Mouse (Mus musculus) cerebellum, adult 11-12 months (tissue): ENCODE measurements around the gene Klhdc9.

ENCODE experiments used
- DNase-seq: peaks from one replicate; pipeline ENCODE4 v3.0.0; 2022

Gene Klhdc9

DNA sequence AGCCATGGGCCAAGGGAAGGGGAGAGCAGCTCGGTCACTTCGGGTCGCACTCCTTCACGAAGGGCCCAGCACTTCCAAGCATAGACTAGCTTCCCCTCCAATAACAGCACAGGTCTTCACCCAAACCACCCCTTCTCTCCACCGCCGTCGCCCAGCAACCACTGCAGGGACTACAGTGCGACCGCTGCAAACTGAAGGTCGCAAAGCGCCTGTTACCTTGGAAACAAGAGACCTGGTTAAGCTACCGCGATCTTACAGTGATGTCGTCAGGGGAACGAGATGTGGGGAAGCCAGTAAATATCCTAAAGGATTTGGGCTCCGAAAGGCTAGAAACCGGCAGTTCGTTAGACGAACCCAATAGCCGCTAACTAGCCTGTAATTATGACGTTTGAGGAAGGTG, at the start of gene Klhdc9:
Klhdc9 (minus strand) TSS at position 143 of the 400 bp plus-strand sequence.
- peak; percentile 93 for DNase-seq

DNA sequence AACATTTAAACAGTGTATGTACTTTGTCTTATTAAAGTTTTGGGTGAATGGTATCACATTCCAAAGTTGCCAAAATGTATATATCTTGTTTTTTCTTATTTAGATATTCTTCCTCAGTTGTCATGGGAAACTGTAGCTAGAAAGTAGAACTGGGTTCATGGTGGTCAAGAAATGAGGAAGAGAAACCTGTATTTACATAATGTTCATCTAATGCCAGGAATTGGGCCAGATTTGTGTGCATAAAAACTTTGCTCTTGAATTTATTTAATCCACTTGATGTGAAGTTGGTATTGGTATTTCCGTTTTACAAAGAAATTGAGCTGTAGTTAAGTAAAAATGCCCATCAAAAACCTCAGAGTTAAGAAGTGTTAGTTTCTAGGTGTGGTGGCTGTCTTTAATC, 49.6 kb upstream of the Klhdc9 start:
- no peak for DNase-seq

DNA sequence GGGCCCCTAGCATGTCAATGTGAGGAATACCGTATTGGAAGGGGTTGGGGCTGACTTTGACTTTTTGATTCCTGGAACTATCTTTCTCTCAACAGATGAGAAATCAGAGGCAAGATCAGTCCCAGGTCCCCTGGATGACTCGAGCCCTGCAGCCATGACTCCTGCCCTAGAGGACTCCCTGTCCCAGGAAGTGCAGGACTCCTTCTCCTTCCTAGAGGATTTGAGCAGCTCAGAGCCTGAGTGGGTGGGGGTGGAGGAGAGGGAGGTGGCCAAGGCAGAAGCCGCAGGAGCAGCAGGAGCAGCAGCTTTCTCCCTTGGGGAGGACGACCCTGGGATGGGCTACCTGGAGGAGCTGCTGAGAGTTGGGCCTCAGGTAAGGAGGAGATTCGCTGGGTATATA, 46.7 kb upstream of the Klhdc9 start:
- no peak for DNase-seq

- no peak for DNase-seq
Measured at GRCm38 (mm10) chr1:171402991-171403390, 42.4 kb upstream of the Klhdc9 start.

DNA sequence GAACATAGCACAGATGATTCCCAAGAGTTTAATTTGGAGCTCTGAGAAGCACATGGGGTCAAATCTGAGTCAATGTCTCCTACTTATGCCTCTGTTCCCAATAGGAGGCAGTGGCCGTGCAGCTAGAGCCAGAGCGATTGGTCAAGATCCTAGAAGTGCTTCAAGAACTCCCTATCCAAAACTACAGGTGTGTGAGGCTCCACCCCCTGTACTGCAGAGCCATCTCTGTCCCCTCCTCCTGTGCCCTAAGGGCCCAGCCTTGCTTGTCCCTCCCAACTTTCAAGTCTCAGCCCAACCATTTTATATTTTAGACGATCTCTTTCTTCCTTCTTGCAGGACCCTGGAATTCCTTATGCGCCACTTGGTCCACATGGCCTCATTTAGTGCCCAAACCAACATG, 41.2 kb upstream of the Klhdc9 start:
- no peak for DNase-seq

DNA sequence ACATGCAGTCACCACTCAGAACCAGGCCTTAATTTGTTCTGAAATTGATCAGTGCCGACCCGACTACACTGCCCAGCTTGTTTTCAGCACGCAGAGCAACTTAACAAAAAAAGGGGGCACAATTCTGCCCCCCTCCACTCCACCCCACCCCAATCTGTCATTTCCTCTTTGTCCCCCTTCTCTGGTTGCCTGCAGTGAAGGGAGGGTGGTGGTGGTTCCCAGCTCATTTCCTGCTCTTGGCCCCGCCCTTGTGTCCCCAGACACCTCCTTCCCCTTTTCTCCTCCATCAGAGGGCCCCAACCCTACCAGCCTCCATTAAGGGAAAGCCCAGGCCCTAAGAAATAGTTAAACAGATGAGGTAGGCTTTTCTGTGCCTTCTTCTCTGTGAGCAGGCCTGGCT, 29.5 kb upstream of the Klhdc9 start:
- no peak for DNase-seq

DNA sequence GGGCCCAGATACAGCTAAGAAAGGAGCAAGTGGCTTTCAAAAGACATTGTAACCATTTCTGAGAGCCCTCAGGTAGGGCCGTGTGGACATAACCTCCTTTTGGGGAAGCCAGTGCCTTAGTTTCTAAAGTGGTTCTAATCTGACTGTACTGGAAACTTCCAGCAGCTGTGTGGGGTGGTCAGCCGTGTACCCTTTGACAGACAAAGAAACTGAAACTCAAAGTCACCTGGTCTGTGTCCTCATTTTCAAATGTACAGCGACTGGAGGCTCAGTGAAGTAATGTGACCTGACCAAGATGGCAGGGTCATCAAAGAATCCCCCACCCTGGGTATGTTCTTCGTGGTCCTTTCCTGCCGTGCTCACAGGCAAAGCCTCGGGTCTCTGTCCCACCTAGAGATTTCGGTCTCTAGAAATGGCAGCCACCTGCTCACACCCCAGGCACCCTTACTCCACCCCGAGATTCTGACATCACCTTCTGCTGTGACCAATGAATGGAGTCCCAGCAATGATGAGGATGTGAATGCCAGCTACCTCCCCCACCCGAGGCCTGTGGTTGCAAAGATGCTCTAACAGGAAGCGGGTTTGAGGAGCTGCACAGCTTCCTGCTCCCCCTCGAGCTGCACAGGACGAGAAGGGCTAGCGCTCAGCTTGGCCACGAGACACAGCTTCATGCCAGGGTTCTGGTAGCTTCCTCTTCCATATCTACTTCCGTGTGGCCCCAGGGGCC, 27.9 kb upstream of the Klhdc9 start, which contains the start of gene Arhgap30:
Arhgap30 (plus strand) TSS at position 579 of the 727 bp plus-strand sequence.
- no peak for DNase-seq

GRCm38 (mm10) chr1:171387099-171387498, 26.5 kb upstream of the Klhdc9 start:
- DNase-seq = no peak

GRCm38 (mm10) chr1:171385171-171385570, 24.6 kb upstream of the Klhdc9 start:
- no peak for DNase-seq

DNA sequence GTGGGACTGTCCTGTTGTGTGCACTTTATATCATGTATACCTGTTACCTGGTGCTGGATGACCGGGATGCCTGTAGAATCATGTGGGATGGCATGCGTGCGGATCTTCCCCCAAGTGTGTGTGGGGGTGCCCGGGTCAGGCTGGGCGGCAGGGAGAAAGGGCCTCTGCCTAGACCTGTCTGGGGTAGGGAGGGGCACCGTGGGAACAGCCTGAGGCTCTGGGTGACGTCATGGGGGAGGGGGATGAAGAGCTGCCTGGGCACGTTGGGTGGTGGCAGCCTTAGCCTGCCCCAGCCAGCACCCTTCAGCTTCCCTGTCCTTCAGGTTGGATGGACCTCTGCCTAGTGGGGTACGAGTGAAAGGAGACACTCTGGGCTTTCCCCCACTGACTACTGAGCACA, 23.8 kb upstream of the Klhdc9 start:
- no peak for DNase-seq

DNA sequence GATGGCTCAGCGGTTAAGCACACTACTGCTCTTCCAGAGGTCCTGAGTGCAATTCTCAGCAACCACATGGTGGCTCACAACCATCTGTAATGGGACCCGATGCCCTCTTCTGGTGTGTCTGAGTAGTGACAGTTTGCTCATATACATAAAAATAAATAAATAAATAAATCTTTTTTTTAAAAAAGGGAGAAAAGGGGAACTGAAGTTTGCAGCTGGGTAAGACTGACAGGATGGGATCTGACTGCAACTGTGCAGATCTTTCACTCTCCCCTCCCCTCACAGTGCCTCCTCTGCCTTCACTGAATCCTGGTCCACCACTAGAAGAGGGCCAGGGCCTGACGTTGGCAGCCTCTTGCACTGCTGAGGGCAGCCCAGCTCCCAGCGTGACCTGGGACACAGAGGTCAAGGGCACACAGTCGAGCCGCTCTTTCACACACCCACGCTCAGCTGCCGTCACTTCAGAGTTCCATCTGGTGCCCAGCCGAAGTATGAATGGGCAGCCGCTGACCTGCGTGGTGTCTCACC, 21.6 kb upstream of the Klhdc9 start:
- DNase-seq = no peak

GRCm38 (mm10) chr1:171379935-171380599, 19.5 kb upstream of the Klhdc9 start:
- DNase-seq = peak; percentile 88

DNA sequence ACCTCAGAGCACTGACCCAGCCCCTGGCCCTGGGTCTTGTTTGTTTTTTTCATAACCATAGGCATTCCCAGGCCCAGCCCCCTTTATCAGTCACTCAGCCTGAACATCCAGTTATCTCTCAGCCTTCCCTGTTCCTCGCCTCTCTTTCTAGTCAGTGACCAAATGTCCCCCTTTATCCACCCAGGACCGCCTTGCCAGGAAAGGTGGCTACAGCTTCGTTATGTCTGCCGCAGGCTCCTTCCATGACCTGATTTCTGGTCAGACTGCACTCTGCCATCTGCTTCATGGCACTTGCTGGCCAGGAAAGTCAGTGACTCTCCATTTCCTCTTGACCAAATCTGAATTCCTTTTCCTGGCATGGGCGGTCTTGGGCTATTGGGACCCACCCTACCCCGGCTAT, 17.7 kb upstream of the Klhdc9 start:
- DNase-seq = peak; percentile 77

DNA sequence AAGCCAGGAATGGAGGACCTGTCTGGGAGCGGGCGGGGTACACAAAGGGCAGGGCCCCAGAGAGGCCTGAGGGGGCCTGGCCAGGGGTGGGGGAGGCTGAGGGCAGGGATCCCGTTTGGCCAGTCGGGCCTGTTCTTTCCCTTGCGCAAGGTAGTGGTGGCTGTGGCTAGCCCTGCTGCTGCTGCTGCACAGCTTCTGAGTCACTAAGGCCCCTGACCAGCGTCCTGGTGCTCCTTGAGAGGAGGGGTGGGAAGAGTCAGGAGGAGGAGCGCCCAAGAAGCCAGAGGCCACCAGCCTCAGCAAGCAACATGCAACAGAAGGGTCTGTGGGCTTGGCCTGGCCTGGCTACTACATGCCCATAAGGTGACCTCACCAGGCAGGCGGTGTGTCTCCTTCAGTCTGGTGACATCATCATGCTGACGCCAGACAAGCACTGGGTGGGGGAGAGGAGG, 15.1 kb upstream of the Klhdc9 start:
- no peak for DNase-seq

GRCm38 (mm10) chr1:171373946-171374345, 13.3 kb upstream of the Klhdc9 start:
- DNase-seq = no peak

DNA sequence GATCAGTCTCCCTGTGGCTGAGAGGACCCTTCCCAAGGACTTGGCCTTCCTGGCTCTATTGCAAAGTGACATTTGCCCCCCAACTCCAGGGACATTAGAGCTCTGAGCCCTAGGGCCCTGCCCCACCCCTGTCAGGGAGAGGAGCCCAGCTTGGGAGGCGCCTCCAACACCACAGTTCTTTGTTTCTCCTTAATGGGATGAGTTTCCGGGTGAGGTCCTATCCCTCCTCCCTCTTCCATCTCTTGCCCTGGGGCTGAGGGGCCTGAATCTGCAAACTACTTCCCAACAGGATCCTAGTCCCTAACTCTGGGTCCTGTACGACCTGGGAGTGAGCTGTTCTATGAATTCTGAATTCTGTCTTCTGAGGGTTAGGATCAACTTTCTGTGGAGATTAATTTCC, 12.3 kb upstream of the Klhdc9 start:
- no peak for DNase-seq

- DNase-seq = no peak
Measured at GRCm38 (mm10) chr1:171369845-171370556, 9.4 kb upstream of the Klhdc9 start, which contains the start of gene Nectin4. Gene Nectin4 (plus strand): TSS chr1:171370099.

DNA sequence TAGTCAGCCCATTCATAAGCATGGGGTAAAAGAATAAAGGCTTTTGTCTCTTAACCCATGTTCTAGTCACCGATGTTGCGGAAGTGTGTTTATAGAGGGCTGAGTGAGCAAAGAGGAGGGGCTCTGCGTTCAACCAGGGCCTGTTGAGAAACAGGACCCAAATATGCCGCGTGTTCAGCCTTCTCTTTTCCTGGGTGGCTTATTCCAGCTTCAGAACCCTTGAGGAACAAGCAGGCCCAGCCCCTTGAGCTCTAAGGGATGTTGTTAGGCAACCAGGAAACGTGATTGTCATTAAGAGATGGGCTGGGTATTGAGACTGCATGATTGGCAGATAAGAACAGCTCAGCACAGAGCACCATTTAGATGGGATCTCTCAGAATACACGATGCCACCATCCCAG, 5.3 kb upstream of the Klhdc9 start:
- no peak for DNase-seq

DNA sequence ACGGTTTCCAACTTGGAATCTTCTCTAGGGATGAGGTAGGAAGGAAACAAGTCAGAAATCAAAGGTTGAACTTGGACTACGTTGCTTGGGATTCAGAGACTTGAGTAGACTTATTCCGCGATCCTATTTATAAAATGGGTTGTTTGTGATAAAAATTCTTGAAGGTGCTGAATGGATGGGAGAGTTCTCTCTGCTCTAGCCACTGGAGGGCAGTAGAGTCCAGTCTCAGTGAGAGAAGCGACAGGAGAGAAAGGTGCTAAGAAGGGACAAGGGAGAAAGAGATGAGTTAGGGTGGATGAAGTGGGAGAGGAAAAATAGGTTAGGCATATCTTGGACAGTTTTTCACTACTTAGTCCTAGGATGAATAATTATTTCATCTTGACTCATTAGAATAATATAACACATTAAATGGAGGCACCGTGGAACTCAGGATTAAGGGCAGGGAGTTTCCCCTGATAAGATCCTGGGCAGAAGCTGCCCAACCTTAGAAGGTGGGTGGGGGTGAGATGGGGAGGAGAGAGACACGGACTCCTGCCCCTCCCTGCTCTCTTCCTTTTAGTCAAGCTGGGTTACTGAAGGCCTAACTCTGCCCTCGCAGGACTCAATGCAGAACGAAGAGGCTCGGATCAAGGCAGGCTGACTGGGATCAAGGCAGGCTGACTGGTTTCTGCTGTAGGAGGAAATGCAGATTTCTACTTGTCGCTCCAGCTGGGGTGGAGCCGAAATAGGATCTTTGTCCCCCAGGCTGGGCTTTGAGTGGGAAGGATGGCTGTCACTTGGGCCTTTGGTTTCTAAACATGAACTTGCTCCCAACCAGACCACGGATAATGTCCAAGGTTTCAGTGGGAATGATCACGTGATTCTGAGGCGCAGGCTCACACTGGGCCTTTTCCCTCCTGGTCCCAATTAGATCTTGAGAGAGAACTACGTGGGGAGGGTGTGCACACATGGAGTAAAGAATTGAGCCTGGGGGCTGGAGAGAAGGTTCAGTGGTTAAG, 807 bp upstream of the Klhdc9 start:
- peak; percentile 80 for DNase-seq

GRCm38 (mm10) chr1:171360253-171360652, 345 bp downstream of the Klhdc9 start:
- no peak for DNase-seq

DNA sequence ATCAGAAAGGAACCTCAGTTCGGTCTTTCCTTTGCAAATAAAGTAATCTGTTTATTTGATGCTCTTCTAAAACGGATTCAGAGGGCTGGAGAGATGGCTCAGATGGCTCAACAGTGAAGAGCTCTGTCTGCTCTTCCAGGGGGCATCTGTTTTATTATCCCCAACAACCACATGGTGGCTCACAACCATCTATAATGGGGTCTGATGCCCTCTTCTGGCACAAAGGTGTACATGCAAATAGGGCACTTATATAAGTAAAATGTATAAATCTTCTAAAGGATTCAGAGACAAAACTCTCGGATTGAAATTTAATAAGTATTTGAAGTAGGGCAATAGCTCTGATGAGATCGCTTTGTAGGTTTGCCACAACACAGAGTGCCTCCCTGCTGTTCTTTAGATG, 2.2 kb downstream of the Klhdc9 start:
- DNase-seq = peak; percentile 42

DNA sequence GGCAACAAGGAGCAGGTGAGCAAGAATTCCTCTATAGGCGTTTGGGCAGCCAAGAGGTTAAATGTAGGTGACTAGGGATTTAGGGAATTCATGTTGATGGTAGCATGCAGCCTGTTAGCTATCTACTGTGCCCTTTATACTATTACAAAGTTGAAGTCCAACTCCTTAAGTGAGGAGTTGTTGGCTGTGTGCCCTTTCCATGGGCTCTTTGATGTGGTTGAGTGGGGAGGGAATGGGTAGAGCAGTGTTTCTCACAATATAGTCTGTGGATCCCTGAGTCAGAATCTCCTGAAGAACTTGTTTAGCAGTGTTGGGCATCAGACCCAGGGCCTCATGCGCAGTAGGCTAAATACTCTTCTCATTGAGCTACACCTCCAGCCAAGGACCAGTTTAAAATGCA, 3.8 kb downstream of the Klhdc9 start:
- no peak for DNase-seq
